Mouse (Mus musculus) CH12.LX (cell line): ENCODE data around the gene BC107364. TPM values are rescaled to one million over a fixed set of nuclear protein-coding genes. Genes with fewer than 3 reads are reported as not detected.
"Not testable (repeated sequence)": the region's sequence is repeated elsewhere in the genome, so short reads cannot be mapped to it uniquely, and the experiment has no call there.

Source experiments
- DNase-seq: peaks from one replicate; pipeline ENCODE4 v3.0.0-alpha.2; 2013; ENCODE audit errors: extremely low read depth
- H3K27ac ChIP-seq: 2 replicates; pipeline ENCODE4 v1.5.1; 2012; ENCODE audit warnings: low read depth, mild to moderate bottlenecking, control low read depth, moderate library complexity; ENCODE audit not compliant: insufficient read depth
- H3K27me3 ChIP-seq: replicated peaks from 2 replicates; pipeline ENCODE3; 2012; ENCODE audit warnings: inconsistent platforms
- H3K36me3 ChIP-seq, 2 experiments: replicated peaks in 1 of 2; 2 replicates each; pipeline versions ENCODE3 to v1.6.1; 2012; ENCODE audit warnings: inconsistent platforms in 1 of 2, low read length in 1 of 2, mild to moderate bottlenecking in 1 of 2, mixed read lengths in 1 of 2, moderate library complexity in 1 of 2; ENCODE audit not compliant: control insufficient read depth in 1 of 2, insufficient read depth in 1 of 2
- H3K4me1 ChIP-seq, 2 experiments: 2 replicates each; pipeline ENCODE4 v1.6.1; 2012; ENCODE audit warnings: inconsistent platforms in 1 of 2, moderate library complexity in 1 of 2; ENCODE audit not compliant: insufficient read depth in 2 of 2, control insufficient read depth in 1 of 2
- H3K4me2 ChIP-seq: 2 replicates; pipeline ENCODE4 v1.6.1; 2012; ENCODE audit warnings: low read depth, mild to moderate bottlenecking, control low read depth; ENCODE audit not compliant: poor library complexity, insufficient read depth, severe bottlenecking
- H3K4me3 ChIP-seq, 3 experiments: fragments of 150-350 bp in 1 of 3; sonication (generic) in 1 of 3; replicated peaks in 1 of 3; 2 replicates each; pipeline versions ENCODE3 to v1.5.1; 2011 to 2012; ENCODE audit warnings: low read depth in 2 of 3, low read length in 2 of 3, mild to moderate bottlenecking in 2 of 3, moderate library complexity in 2 of 3, control low read depth in 1 of 3, improper control_type of control experiment in 1 of 3, inconsistent platforms in 1 of 3, mixed read lengths in 1 of 3; ENCODE audit not compliant: poor library complexity in 1 of 3
- H3K79me2 ChIP-seq: replicated peaks from 2 replicates; pipeline ENCODE4 v1.6.1; 2012; ENCODE audit warnings: mild to moderate bottlenecking, moderate library complexity; ENCODE audit not compliant: control insufficient read depth, poor library complexity, insufficient read depth, severe bottlenecking; ENCODE audit errors: extremely low read depth
- H3K9ac ChIP-seq: 2 replicates; pipeline ENCODE4 v1.6.1; 2012; ENCODE audit warnings: low read depth, mild to moderate bottlenecking, control low read depth, moderate library complexity; ENCODE audit not compliant: insufficient read depth
- H3K9me3 ChIP-seq: replicated peaks from 2 replicates; pipeline ENCODE3; 2012; ENCODE audit warnings: low read length, inconsistent platforms, mixed read lengths
- dilution Hi-C: fragments of 300-500 bp; cut with MboI; formaldehyde crosslinking; loops from 2 replicates; pipeline ENCODE4 v1.14.3; 2020; ENCODE audit warnings: low sequenced_read_pairs; ENCODE audit not compliant: extremely low pct_unique_long_range_greater_than_20kb, extremely low pct_ligation_motif_present
- in situ Hi-C: fragments of 300-500 bp; cut with MboI; formaldehyde crosslinking; loops from 3 replicates; pipeline ENCODE4 v1.14.3; 2019; ENCODE audit warnings: low sequenced_read_pairs, low pct_ligation_motif_present, low pct_unique_long_range_greater_than_20kb, mixed read lengths
- polyA plus RNA-seq: library from polyadenylated mRNA; unstranded; fragments of >175 nt; gene quantifications from 2 replicates; pipeline ENCODE4 v1.2.1, GENCODE M21; 2012; ENCODE audit warnings: low read depth; ENCODE audit not compliant: insufficient read length
- total RNA-seq, 2 experiments: library from RNA; depleted of rRNA; stranded (reverse); fragments of 300-350 nt in 1 of 2; fragments of >200 nt in 1 of 2; gene quantifications; 2 replicates each; pipeline ENCODE4 v1.2.3; 2012 to 2014

The BC107364 gene
- total and polyA plus RNA-seq, 3 experiments, result 0.13 TPM; not detected in 2

DNA sequence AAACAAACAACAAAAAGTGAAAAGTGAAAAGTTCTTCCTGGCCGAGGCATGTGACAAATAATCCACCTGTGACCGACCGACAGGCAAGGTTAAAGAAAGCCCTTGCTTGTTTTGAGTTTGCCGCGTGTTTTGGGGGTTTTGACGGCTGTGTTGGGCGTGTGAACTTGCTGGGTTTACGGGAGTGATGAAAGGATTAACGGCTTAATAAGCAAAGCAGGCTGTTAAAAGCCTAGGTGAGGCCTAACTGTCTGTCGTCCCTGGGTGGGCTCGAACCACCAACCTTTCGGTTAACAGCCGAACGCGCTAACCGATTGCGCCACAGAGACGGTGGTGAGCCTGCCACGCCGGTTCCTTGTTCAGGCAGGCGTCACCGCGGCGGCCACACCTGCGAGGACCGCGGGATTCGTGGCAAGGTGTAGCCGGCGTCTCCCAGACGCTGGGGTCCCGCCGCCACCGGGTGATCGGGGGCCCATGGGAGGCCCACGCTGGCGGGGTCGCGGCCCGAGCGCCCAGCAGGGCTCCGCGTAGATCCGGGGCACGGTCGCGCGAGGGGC, 6.9 kb upstream of the BC107364 start:
- in situ Hi-C loops, H3K79me2 ChIP-seq, DNase-seq, H3K4me2 ChIP-seq, H3K27me3 ChIP-seq, H3K4me1 ChIP-seq, H3K9ac ChIP-seq, H3K27ac ChIP-seq, H3K9me3 ChIP-seq, H3K36me3 ChIP-seq, dilution Hi-C loops, H3K4me3 ChIP-seq: not testable (repeated sequence)

DNA sequence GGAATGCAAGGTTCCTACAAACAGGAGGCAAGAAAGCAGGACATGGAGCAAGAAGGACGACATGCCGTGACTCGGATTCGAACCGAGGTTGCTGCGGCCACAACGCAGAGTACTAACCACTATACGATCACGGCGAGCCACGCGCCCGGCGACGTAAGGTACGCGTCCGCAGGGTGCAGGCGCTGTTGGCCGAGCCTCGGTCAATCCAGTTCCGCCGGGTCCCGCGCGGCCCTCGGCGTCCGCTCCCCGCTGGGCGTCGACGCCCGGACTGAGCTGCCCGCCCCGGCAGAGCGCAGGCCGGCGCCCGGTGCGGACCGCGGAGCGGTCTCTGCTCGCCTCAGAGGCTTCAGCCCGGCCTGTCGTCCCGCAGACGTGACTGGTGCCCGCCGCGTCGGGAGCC, 5.9 kb upstream of the BC107364 start:
- H3K4me1 ChIP-seq, H3K4me3 ChIP-seq, DNase-seq, H3K27ac ChIP-seq, H3K9ac ChIP-seq, H3K27me3 ChIP-seq, dilution Hi-C loops, H3K9me3 ChIP-seq, H3K36me3 ChIP-seq, H3K4me2 ChIP-seq, H3K79me2 ChIP-seq, in situ Hi-C loops: not testable (repeated sequence)

DNA sequence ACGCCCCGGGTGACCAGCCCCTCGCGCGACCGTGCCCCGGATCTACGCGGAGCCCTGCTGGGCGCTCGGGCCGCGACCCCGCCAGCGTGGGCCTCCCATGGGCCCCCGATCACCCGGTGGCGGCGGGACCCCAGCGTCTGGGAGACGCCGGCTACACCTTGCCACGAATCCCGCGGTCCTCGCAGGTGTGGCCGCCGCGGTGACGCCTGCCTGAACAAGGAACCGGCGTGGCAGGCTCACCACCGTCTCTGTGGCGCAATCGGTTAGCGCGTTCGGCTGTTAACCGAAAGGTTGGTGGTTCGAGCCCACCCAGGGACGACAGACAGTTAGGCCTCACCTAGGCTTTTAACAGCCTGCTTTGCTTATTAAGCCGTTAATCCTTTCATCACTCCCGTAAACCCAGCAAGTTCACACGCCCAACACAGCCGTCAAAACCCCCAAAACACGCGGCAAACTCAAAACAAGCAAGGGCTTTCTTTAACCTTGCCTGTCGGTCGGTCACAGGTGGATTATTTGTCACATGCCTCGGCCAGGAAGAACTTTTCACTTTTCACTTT, 847 bp downstream of the BC107364 start:
- H3K27ac ChIP-seq, dilution Hi-C loops, H3K4me1 ChIP-seq, H3K4me3 ChIP-seq, H3K9ac ChIP-seq, H3K4me2 ChIP-seq, H3K27me3 ChIP-seq, DNase-seq, H3K79me2 ChIP-seq, H3K36me3 ChIP-seq, H3K9me3 ChIP-seq, in situ Hi-C loops: not testable (repeated sequence)

DNA sequence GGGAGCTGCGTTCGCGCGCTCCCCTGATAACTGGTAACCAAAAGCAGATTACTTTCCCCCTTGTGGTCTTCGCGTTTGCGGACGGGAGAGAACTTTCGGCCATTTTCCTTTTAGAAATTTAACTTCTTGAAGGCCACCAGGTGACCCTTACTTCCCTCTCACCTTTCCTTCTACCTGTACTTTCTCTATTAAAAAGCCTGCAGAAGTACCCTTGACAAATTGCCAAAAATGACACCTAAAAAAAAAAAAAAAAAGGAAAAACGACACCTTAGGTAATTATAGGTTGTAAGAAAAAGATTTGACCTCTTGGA, 1.6 kb downstream of the BC107364 start:
- in situ Hi-C loops, DNase-seq: not testable (repeated sequence)

GRCm38 (mm10) chr3:96449762-96450585, 2.1 kb downstream of the BC107364 start:
- H3K4me3 ChIP-seq, H3K4me2 ChIP-seq, H3K27ac ChIP-seq, DNase-seq, H3K36me3 ChIP-seq, H3K79me2 ChIP-seq, H3K9me3 ChIP-seq, in situ Hi-C loops, H3K9ac ChIP-seq, H3K27me3 ChIP-seq, H3K4me1 ChIP-seq, dilution Hi-C loops: not testable (repeated sequence)

More for the DNA sequence above, 1.6 kb downstream of the BC107364 start:
- H3K4me1 ChIP-seq, H3K9ac ChIP-seq, H3K9me3 ChIP-seq, H3K36me3 ChIP-seq, H3K79me2 ChIP-seq, H3K4me2 ChIP-seq, H3K4me3 ChIP-seq, H3K27ac ChIP-seq, dilution Hi-C loops, H3K27me3 ChIP-seq: not testable (repeated sequence)
